Mouse (Mus musculus) spleen, postnatal 4 days (tissue): ENCODE data around the gene Hadha.

Experiments
- DNase-seq, 2 experiments: peaks; one replicate each; pipeline ENCODE4 v3.0.0; 2022; ENCODE audit warnings: low spot score in 2 of 2

Gene Hadha

GRCm38 (mm10) chr5:30112533-30113068 is 42.4 kb downstream of the Hadha start:
- DNase-seq: no peak

GRCm38 (mm10) chr5:30111771-30112170 is 43.2 kb downstream of the Hadha start:
- no peak for DNase-seq

GRCm38 (mm10) chr5:30111126-30111525 is 43.8 kb downstream of the Hadha start:
- no peak for DNase-seq

- DNase-seq: no peak
These were observed 44.4 kb downstream of the Hadha start for GRCm38 (mm10) chr5:30110371-30111060.

GRCm38 (mm10) chr5:30109899-30110298 is 45.1 kb downstream of the Hadha start:
- no peak for DNase-seq

DNA sequence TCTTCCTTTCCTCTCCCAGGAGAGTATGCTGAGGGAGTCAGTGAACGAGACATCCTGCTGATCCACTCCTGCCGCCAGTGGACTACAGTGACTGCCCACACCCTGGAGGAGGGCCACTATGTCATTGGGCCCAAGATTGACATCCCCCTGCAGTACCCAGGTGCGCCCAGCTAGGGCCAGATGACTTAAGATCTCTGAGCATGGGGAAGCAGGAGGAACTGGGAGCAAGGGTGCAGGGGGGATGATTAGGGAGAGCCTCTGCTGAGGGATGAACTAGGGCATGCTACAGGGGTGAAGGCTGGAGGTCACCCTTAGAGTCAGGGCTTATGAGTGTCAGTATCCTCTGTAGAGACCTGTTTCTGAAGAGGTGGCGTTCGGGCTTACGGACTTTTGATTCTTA is 46.7 kb downstream of the Hadha start:
- DNase-seq: no peak

- no peak for DNase-seq
These were observed 47.3 kb downstream of the Hadha start for GRCm38 (mm10) chr5:30107611-30108041.

- DNase-seq: no peak
These were observed 47.8 kb downstream of the Hadha start for GRCm38 (mm10) chr5:30107186-30107585.

DNA sequence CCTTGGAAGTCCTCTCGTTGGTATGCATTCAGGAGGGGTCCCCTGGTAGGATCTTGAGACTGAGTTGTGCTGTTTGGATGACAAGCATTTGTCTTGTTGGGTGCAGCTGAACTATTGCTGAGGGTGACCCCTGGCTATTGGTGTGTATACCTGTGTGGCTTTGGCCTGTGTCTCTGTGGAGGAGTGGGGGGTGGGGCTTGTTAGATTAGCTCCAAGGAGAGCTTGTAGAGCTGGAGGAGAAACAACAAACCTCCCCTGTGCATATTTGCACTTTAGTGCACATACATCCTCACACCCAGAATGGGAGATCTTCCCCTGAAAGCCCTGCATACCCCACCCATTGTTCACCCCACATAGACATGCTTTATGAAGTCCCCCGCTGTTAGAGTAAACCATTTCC is 48.2 kb downstream of the Hadha start:
- no peak for DNase-seq

DNA sequence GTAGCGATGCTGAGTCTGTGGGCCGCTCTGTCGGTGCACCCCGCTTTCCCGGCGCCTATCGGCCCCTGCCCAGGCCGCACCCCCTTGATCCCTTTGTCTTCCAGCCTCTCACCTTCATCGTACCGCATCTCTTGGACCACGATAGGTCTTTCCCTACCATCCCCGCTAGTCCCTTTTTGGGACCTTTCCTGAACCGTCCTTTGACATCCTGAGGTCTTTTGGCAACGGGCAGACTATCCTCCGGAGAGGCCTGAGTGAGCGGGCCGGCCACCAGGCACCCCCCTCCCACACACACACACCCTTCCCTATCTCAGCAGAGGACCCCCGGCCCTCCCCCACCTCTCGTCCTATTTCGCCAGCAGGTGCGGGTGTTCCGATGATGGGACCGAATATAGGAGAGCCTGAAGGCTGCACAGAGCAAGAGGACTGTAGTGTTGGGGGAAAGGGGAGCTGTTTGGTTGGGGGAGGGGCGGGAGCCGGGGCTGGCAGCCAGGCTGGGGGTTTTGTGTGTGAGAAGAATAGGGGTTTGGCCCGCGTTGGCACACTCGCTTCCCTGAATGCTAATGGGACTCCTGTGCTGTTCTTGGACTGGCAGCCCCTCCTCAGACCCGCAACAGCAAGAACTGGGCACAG is 49.2 kb downstream of the Hadha start, which contains the start of gene 3110082J24Rik:
Gene 3110082J24Rik, minus strand, starts transcription at position 419 of the 633 bp plus-strand sequence.
- DNase-seq: peak in 1 of 2 experiments; percentile 11

GRCm38 (mm10) chr5:30104841-30105667 is 49.9 kb downstream of the Hadha start, which contains the start of gene Garem2:
Gene Garem2 (plus strand): TSS chr5:30105161.
- no peak for DNase-seq

DNA sequence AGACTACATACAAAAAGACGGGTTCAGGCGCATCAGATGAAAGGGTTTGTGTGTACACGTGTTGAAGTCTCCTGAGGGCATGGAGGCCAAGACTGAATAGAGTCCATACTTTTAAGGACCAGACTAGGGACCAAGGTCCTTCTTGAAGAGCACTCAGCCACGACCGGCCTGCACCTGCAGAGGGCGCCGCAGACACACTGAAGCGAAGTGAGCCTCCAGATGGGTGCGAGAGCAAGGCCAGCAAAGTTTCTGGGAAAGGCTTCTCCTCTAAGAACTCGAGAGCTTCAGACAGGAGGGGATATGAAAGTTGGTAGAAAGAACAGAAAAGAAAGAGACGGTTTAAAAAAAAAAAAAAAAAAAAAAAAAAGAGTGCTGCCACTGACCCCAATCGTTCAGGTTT is 50.6 kb downstream of the Hadha start:
- no peak for DNase-seq

DNA sequence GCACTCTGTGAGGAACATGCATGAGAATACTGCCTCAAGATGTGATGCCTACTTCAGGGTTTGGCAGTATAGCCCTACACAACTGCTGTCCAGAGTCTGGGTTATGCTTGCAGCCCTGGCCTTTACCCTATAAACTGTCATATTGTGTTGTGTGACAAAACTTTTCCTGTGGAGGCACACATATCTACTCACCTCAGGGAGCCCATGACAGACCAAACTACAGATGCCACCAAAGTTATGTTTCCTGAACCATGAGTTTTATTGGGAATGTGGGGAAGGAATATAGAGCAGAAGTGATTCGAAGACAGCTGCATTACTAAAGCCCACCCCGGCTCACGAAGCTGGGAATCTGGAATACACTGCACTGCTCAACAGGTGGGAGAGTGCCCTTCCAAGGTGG is 51.6 kb downstream of the Hadha start:
- DNase-seq: no peak

- DNase-seq: no peak
These were observed 56.7 kb downstream of the Hadha start for GRCm38 (mm10) chr5:30098260-30098659.

GRCm38 (mm10) chr5:30095731-30096130 is 59.2 kb downstream of the Hadha start:
- DNase-seq: no peak

- no peak for DNase-seq
These were observed 60.6 kb downstream of the Hadha start for GRCm38 (mm10) chr5:30094399-30094798.

DNA sequence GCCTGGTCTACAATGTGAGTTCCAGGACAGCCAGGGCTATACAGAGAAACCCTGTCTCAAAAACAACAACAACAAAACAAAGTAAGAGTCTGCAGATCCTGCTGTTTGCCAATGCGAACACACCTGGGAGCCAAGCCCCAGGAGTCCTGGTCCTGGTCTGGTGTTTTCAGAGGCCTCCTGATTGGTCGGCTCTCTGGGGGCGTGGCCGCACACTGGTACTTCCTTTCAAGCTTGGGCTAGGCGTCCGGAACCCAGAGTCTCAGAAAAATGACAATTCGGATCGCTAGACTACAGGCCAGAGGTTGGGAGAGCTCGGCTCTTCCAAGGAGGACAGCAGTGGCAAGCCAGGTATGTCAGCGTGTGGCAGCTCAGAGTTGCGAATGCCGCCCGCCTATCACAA is 62.3 kb downstream of the Hadha start:
- DNase-seq: no peak

- DNase-seq: peak; percentile 83 to 88
These were observed 81.8 kb downstream of the Hadha start, which contains the start of gene Tyms for GRCm38 (mm10) chr5:30072825-30073821. Gene Tyms (minus strand): TSS chr5:30073617.

GRCm38 (mm10) chr5:30072377-30072776 is 82.6 kb downstream of the Hadha start:
- no peak for DNase-seq

DNA sequence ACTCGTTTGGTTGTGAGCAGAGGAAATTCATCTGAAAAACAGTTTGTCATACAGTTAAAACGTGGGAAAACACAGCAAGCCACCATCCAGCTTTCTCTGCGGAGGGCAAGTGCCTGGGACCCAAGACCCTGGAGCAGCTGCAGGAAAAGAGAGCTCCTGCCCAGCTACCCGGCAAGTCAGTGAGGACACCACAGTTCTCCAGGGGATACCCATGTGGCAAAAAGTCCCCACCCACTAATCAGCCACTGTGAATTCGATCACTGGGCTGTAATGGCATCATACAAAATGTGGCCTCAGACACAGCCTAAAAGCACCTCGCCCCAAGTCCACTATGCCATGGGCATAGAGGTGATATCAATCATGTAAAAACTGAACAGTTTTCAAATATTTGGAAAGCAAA is 83.3 kb downstream of the Hadha start:
- no peak for DNase-seq
